Mouse (Mus musculus) kidney, embryonic 15.5 days (tissue): ENCODE measurements at regions not wholly inside any gene's neighbourhood (a gene's known extent, or its start where the extent isn't known, plus 50 kb on each side); places are given as distances from the start of the nearest gene placed in this dataset.
A peak's percentile ranks its signal among the peaks of the same experiment; 100 is the strongest.

Experiments used
- ATAC-seq: fragments of 200-750 bp; cut with Nextera tagmentation; replicated peaks from 2 replicates; pipeline ENCODE4 v1.8.0; 2017; ENCODE audit warnings: moderate TSS enrichment; ENCODE audit not compliant: low FRiP score
- H3K27ac ChIP-seq: fragments of 300-500 bp; sonication (generic); 2 replicates; pipeline ENCODE4 v1.5.1; 2015; ENCODE audit warnings: mild to moderate bottlenecking, inconsistent platforms
- H3K27me3 ChIP-seq: fragments of 300-500 bp; sonication (generic); 2 replicates; pipeline ENCODE4 v1.6.1; 2015; ENCODE audit warnings: inconsistent platforms
- H3K36me3 ChIP-seq: fragments of 300-500 bp; sonication (generic); 2 replicates; pipeline ENCODE4 v1.6.1; 2015; ENCODE audit warnings: inconsistent platforms
- H3K4me1 ChIP-seq: fragments of 300-500 bp; sonication (generic); 2 replicates; pipeline ENCODE4 v1.6.1; 2015; ENCODE audit warnings: inconsistent platforms
- H3K4me2 ChIP-seq: fragments of 300-500 bp; sonication (generic); 2 replicates; pipeline ENCODE4 v1.6.1; 2015; ENCODE audit warnings: moderate library complexity, mild to moderate bottlenecking, inconsistent platforms
- H3K4me3 ChIP-seq: fragments of 300-500 bp; sonication (generic); replicated peaks from 2 replicates; pipeline ENCODE4 v1.5.1; 2015; ENCODE audit warnings: mild to moderate bottlenecking, inconsistent platforms
- H3K9ac ChIP-seq: fragments of 300-500 bp; sonication (generic); 2 replicates; pipeline ENCODE4 v1.6.1; 2015; ENCODE audit warnings: mild to moderate bottlenecking, inconsistent platforms
- H3K9me3 ChIP-seq: fragments of 300-500 bp; sonication (generic); replicated peaks from 2 replicates; pipeline ENCODE4 v1.6.1; 2016; ENCODE audit warnings: inconsistent platforms
- whole genome bisulfite sequencing: fragments of 180-500 bp; shearing (Covaris S2); methylation state at CpG from one replicate; pipeline ENCODE4 v1.1.7; 2015; ENCODE audit warnings: mixed read lengths; 5-methylcytosine and 5-hydroxymethylcytosine counted together

DNA sequence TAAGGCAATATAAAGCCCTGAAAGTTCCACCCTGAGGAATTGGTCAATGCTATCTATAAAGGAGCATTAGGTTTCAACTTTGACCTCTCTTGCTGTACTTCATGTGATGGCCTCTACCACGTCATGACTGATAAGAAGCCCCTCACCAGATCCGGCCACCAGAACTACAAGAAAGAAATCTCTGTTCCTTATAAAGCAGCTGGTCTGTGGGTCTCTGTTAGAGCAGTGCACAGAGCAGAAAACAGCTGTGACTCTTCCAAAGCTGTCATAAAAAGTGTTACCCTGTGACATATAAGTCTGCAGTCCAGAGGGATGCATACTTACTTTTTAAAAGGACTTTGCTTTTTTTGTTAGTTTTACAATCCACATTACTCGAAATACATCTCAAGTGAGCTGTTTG is 111.1 kb upstream of the Slc22a23 start:
- no peaks in the 10 kb centered on the region for H3K9me3 ChIP-seq
- no peaks in the 10 kb centered on the region for H3K36me3 ChIP-seq
- H3K4me3 ChIP-seq, result no peak overlapping the region
- 48% methylated on average over 3 of the region's 3 CpGs for WGBS
- no peak overlapping the region for H3K4me2 ChIP-seq
- no peak overlapping the region for H3K9ac ChIP-seq
- peak; percentile 25; the same call in 1 of the 2 replicates for ATAC-seq
- no peak overlapping the region for H3K27ac ChIP-seq
- H3K4me1 ChIP-seq, result no peaks in the 10 kb centered on the region
- no peaks in the 10 kb centered on the region for H3K27me3 ChIP-seq

DNA sequence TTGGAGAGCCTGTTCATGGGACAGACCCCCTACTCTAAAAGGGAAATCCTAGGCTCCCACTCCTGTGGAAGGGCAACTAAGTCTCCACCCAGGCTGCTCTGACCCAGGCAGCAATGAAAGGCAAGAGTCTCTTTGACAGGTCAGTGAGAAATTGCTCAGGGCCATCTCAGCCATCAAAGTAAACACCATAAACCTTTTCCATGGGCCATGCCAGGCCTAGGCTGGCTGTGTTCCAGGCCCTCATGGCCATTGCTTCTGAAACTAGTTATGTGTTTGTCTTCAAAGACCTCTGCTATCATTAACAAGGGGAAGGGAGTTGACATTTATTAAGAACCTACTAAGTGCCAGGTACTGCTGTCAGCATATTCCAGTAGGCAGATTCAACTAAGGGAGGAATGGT is 101.8 kb upstream of the Slc22a23 start:
- Histone ChIP-seq H3K27me3 (no peaks in the 10 kb centered on the region), H3K27ac (no peak overlapping the region), H3K9ac (no peak overlapping the region), H3K9me3 (no peaks in the 10 kb centered on the region), H3K4me2 (no peak overlapping the region), H3K36me3 (no peaks in the 10 kb centered on the region), H3K4me1 (no peaks in the 10 kb centered on the region), H3K4me3 (no peak overlapping the region)
- ATAC-seq, result no peak

DNA sequence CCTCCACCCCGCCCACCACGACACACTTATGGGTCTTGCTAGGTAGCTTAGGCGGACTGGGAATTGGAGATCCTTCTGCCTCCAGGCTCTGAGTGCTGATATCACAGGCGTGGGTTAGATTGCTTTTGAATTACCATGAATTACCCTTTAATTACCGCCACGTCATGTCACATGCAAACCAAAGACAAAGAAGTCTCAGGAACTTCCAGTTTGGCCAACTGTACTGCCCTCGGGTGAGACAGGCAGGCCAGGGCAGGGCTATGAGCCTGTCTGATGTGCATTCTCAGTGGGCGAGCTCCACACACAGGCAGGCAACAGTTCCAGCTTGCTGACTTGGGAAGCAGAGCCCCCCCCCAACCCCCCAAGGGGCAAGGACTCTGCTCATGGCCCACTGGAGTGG is 101.3 kb upstream of the Slc22a23 start:
- Histone ChIP-seq H3K4me2 (no peak overlapping the region), H3K36me3 (no peaks in the 10 kb centered on the region), H3K4me3 (no peak overlapping the region), H3K27me3 (no peaks in the 10 kb centered on the region), H3K27ac (no peak overlapping the region), H3K9ac (no peak overlapping the region), H3K9me3 (no peaks in the 10 kb centered on the region), H3K4me1 (no peaks in the 10 kb centered on the region)
- no peak for ATAC-seq
- WGBS, result 63% methylated on average over 8 of the region's 8 CpGs

DNA sequence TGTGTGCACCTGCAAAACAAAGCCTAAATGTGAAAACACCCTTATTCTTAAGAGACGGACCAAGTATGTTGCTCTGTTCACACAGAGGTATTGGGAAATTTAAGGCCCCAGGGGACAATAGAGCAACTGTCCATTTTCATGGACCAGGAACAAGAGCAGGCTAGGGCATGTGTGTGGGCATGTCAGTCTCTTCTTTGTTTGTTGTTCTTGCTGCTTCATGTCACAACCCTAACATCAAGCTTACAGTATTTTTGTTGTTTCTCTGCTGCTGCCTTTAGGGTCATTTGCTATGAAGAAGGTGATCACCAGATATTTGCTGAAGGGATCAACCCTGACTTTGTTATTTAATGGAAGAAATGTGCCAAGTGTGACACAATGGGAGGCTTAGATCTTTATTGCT is 96.4 kb upstream of the Slc22a23 start:
- Histone ChIP-seq H3K9ac (no peak overlapping the region), H3K36me3 (no peaks in the 10 kb centered on the region), H3K9me3 (no peaks in the 10 kb centered on the region), H3K4me2 (no peak overlapping the region), H3K4me3 (no peak overlapping the region), H3K4me1 (0 out of 2 replicates have a peak, but pooled peaks cover 5% of the 10 kb centered on the region), H3K27me3 (no peaks in the 10 kb centered on the region), H3K27ac (no peak overlapping the region)
- 44% methylated on average over 1 of the region's 1 CpGs for WGBS
- peak; percentile 40; the same call in 1 of the 2 replicates for ATAC-seq

DNA sequence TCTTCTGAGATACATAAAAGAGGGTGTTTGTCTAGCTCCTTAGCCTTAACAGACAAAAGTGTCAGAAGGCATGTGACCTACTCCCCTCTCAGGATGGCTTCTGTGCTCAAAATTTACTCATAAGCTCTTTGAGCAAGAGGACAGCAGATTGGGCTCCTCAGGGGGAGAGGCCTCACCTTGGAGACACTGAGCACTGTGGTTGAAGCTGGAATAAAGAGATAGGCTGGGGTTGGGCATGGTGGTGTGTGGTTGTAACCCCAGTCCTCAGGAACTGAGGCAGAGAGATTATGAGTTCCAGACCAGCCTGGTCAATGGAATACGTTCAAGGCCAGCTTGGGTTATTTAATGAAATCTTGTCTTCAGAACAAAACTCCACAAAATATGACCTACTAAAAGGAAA is 82.5 kb upstream of the Slc22a23 start:
- WGBS, result 93% methylated on average over 1 of the region's 1 CpGs
- Histone ChIP-seq H3K4me1 (no peaks in the 10 kb centered on the region), H3K27me3 (no peaks in the 10 kb centered on the region), H3K4me3 (no peak overlapping the region), H3K9ac (no peak overlapping the region), H3K36me3 (no peaks in the 10 kb centered on the region), H3K9me3 (no peaks in the 10 kb centered on the region), H3K4me2 (no peak overlapping the region), H3K27ac (no peak overlapping the region)
- ATAC-seq, result no peak

DNA sequence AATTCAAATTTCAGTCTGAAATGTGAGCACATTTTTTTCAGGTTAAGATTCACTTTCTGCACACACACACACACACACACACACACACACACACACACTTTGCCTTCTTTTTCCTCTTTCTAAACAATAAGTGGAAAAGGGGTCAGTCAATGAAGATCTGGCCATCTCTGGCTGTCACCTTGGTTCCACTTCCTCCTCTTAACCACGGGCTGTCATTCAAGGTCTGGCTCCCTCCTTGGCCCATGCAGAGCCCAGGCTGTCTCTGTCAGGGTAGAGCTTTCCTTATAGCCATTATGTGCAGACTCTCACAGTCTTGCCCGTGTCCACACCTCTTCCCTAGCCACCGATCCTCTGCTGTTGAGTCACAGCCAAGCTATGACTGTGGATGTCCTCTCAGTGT is 79.9 kb upstream of the Slc22a23 start:
- H3K9me3 ChIP-seq, result no peaks in the 10 kb centered on the region
- WGBS, result 69% methylated on average over 3 of the region's 3 CpGs
- no peak overlapping the region for H3K4me3 ChIP-seq
- H3K27me3 ChIP-seq, result no peaks in the 10 kb centered on the region
- H3K9ac ChIP-seq, result no peak overlapping the region
- no peak overlapping the region for H3K27ac ChIP-seq
- no peak overlapping the region for H3K4me2 ChIP-seq
- no peaks in the 10 kb centered on the region for H3K36me3 ChIP-seq
- peaks cover 19% of the 10 kb centered on the region for H3K4me1 ChIP-seq
- ATAC-seq, result no peak

DNA sequence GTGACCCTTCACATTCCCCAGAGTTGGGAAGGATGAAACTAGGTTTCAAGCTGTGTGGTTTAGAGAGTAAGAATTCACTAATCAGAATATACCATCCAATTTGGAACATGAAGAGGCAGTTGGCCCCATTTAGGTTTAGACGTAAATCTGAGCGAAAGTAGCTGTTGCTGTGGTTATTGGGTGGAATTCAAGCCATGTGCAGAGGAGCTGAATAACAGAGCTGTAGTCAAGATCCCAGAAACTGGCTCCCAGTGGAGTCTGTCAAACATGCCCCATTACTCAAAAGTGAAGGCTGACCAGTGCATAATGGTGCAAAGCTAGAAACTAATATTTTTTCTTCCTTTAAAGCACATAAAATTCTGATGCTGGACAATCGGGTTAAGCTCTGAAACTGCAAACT is 76.7 kb upstream of the Slc22a23 start:
- H3K4me1 ChIP-seq, result peaks cover 19% of the 10 kb centered on the region
- no peak overlapping the region for H3K4me2 ChIP-seq

DNA sequence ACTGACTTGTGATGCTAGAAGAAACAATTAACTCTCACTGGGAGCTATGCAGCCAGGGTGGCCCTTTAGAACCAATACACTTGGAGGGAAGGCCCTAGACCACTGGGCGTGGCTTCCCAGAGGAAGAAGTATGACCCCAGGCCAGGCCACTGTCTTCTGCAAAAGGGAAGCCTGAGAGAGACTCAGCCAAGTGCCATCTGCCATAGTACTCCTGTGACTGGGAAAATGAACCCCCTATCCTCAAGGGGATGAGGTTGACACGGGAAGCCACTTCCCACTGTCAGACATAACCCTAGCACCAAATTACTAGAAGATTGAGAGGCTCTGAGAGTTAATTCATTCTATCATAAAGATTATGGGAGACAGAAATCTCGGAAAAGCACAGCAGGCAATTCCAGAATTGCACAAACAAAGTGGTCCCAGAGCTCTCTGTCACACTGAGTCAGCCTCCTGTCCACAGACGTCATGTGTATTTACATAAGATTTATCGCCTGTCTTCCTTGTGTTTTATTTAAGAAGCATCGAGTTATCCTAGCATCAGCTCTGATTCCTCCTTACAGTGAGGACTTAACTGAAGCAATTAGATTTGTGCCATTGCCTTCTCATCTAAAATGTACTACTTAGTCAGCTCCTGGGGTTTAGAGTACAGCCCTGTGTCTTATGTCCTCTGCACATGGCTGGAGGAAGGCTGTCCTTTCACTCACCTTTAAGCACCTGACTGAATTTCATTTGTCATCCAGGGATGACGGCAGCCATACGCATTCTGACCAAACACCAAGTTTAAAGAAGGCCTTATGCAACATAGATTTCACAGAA is 75.6 kb upstream of the Slc22a23 start:
- 48% methylated on average over 8 of the region's 8 CpGs for WGBS
- Histone ChIP-seq H3K4me3 (no peak overlapping the region), H3K36me3 (no peaks in the 10 kb centered on the region), H3K9me3 (no peaks in the 10 kb centered on the region), H3K27me3 (no peaks in the 10 kb centered on the region), H3K9ac (no peak overlapping the region), H3K4me2 (no peak overlapping the region), H3K4me1 (peaks cover 19% of the 10 kb centered on the region), H3K27ac (0 out of 2 replicates have a peak overlapping the region, but pooled peaks have one; percentile 13)
- ATAC-seq, result no peak

More for the DNA sequence above, 76.7 kb upstream of the Slc22a23 start:
- no peaks in the 10 kb centered on the region for H3K27me3 ChIP-seq
- no peaks in the 10 kb centered on the region for H3K9me3 ChIP-seq
- H3K36me3 ChIP-seq, result no peaks in the 10 kb centered on the region
- no peak overlapping the region for H3K4me3 ChIP-seq
- no peak overlapping the region for H3K9ac ChIP-seq
- WGBS, result 55% methylated on average over 3 of the region's 3 CpGs
- no peak overlapping the region for H3K27ac ChIP-seq
- ATAC-seq, result no peak

DNA sequence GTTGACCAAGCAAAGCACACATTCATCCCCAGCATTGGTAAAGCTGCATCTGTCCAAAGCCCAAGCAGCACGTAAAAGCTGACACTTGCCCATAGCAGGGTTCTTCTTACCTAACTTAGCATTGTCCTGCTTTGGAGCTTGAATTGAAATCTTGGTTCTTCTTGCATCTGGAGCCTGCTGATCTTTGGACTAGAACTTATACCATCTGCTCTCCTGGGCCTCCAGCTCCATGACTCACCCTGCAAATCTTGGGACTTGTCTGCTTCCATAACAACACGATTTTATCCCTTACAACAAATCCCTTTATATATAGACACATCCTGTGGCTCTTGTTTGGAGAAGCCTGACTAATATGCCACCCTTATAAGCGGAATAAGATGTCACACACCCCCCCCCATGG is 74.1 kb upstream of the Slc22a23 start:
- WGBS, result 88% methylated on average over 3 of the region's 3 CpGs
- no peak overlapping the region for H3K9ac ChIP-seq
- no peak for ATAC-seq
- H3K4me2 ChIP-seq, result no peak overlapping the region
- peaks cover 19% of the 10 kb centered on the region for H3K4me1 ChIP-seq
- H3K9me3 ChIP-seq, result no peaks in the 10 kb centered on the region
- H3K27me3 ChIP-seq, result no peaks in the 10 kb centered on the region
- H3K4me3 ChIP-seq, result no peak overlapping the region
- H3K27ac ChIP-seq, result no peak overlapping the region
- no peaks in the 10 kb centered on the region for H3K36me3 ChIP-seq

DNA sequence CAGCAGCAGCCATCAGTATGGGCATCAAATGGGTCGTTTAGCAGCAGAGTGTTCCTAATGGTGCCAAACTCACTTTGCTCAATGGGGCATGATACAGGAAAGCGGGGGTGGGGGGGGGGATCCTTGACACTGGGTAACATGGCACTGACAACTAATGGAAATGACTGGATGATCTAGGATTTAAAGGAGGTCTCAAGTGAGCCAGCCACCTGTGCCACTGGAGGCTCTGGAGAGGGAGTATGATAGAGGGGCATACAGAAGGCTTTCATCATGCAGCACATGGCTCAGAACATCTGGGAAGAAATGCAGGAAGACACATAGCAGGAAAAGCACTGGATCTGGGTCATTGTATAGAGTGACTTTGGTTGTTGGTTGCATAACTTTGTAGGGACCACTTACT is 71.6 kb upstream of the Slc22a23 start:
- Histone ChIP-seq H3K4me2 (no peak overlapping the region), H3K36me3 (no peaks in the 10 kb centered on the region), H3K4me3 (no peak overlapping the region), H3K9ac (no peak overlapping the region), H3K27ac (no peak overlapping the region), H3K4me1 (peaks cover 15% of the 10 kb centered on the region), H3K9me3 (no peaks in the 10 kb centered on the region), H3K27me3 (no peaks in the 10 kb centered on the region)
- 32% methylated on average over 2 of the region's 2 CpGs for WGBS
- peak; percentile 60 for ATAC-seq

DNA sequence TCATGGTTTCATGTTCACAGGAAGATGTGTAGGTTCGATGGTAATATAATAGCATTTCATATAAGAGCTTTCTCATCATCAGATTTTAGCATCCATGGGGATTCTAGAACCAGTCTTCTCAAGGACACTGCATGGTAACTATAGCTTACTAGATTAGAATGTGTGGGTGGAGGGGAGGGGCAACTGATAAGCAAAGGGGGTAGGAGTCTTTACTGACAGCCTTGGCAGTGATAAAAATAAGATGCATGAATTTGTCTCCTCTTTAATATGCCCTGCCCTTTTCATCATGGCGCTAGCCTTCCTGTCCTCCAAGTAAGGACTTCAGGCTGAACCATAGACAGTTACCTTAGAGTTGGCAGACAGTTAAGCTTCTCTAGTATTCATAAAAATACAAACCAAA is 69.6 kb upstream of the Slc22a23 start:
- Histone ChIP-seq H3K4me3 (no peak overlapping the region), H3K9me3 (no peaks in the 10 kb centered on the region), H3K36me3 (no peaks in the 10 kb centered on the region), H3K4me1 (no peaks in the 10 kb centered on the region), H3K27ac (no peak overlapping the region), H3K9ac (no peak overlapping the region), H3K4me2 (no peak overlapping the region), H3K27me3 (no peaks in the 10 kb centered on the region)
- WGBS, result 95% methylated on average over 2 of the region's 2 CpGs
- no peak for ATAC-seq

DNA sequence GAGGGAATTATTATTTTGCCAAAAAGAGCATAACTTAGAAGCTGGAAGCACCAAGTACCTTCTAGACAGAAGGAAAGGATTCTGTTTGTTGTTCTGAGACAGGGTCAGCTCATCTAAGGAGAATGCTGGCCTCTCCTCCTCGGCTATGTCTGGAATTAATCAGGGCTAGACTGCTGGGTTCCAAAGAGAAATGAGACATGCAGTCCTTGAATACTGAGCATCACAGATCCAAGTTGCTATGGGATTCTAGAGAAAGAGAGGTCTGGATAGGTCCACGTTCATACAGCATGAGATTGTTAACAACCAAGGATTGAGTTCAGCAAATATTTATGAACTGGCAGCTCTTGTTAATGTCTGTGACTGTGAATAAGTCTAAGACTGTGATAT is 63.7 kb upstream of the Slc22a23 start:
- WGBS, result 37% methylated on average over 2 of the region's 2 CpGs

More for the DNA sequence above, 63.7 kb upstream of the Slc22a23 start:
- Histone ChIP-seq H3K4me2 (no peak overlapping the region), H3K4me3 (no peak overlapping the region), H3K9me3 (no peaks in the 10 kb centered on the region), H3K4me1 (no peaks in the 10 kb centered on the region), H3K9ac (no peak overlapping the region), H3K36me3 (no peaks in the 10 kb centered on the region), H3K27ac (no peak overlapping the region), H3K27me3 (no peaks in the 10 kb centered on the region)
- ATAC-seq, result no peak
